Mouse (Mus musculus): ENCODE measurements around the gene Mycn.

Gene Mycn

DNA sequence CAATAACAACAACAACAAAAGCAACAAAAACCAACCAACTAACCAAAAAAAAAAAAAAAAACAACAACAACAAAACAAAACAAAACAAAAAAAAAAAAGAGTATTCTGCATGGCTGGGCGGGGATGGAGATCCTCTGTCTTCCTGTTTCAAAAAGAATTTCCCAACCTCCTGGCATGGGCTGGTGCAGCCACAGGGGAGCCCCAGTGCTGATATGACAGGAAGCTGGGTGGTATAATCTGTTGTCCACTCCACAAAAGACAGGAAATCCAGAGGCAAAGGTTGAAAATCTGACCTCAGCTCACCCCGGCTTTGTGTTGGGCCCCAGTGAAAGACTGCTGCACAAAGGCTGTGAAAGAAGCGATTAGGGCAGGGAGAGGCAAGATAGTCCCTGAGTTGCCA lies 17.3 kb downstream of the Mycn start:
- DNase-seq (ENCODE audit: low read depth, low spot score), result no peak

- no peak for DNase-seq (ENCODE audit: low read depth, low spot score)
These were observed 21.3 kb downstream of the Mycn start for GRCm38 (mm10) chr12:12920166-12921157.

- no peak for DNase-seq (ENCODE audit: low read depth, low spot score)
These were observed 25.4 kb downstream of the Mycn start for GRCm38 (mm10) chr12:12916298-12916697.

- no peak for DNase-seq (ENCODE audit: low read depth, low spot score)
These were observed 31.2 kb downstream of the Mycn start for GRCm38 (mm10) chr12:12910356-12910979.

GRCm38 (mm10) chr12:12909631-12910277 lies 32.0 kb downstream of the Mycn start:
- DNase-seq (ENCODE audit: low read depth, low spot score), result no peak

DNA sequence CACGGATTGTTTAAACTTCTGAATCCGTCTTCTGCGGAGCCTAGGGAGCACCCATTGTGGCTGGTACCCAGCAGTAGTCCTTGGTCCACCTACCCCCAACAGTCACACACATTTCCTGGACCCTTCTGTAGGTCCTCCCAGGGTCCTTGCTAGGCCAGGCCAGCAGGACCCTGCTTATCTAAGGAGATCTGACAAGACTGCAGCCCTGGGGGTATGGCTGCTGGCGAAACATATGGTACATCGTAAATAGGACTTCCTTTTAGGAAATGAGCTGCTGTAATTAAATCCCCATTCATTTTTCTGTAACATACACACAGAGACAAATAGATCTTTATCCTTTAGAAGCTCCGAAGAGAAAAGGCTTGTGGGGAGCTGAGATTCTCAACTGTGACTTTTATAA lies 34.9 kb downstream of the Mycn start:
- DNase-seq (ENCODE audit: low read depth, low spot score), result no peak

- no peak for DNase-seq (ENCODE audit: low read depth, low spot score)
These were observed 35.4 kb downstream of the Mycn start for GRCm38 (mm10) chr12:12906321-12906720.

GRCm38 (mm10) chr12:12905117-12905516 lies 36.6 kb downstream of the Mycn start:
- DNase-seq (ENCODE audit: low read depth, low spot score), result no peak

- DNase-seq (ENCODE audit: low read depth, low spot score), result peak; percentile 93
These were observed 37.2 kb downstream of the Mycn start for GRCm38 (mm10) chr12:12904512-12904953.

GRCm38 (mm10) chr12:12904086-12904485 lies 37.6 kb downstream of the Mycn start:
- DNase-seq (ENCODE audit: low read depth, low spot score), result no peak

GRCm38 (mm10) chr12:12902403-12902802 lies 39.3 kb downstream of the Mycn start:
- DNase-seq (ENCODE audit: low read depth, low spot score), result no peak

- no peak for DNase-seq (ENCODE audit: low read depth, low spot score)
These were observed 43.2 kb downstream of the Mycn start for GRCm38 (mm10) chr12:12898356-12899126.

GRCm38 (mm10) chr12:12893986-12894385 lies 47.7 kb downstream of the Mycn start:
- no peak for DNase-seq (ENCODE audit: low read depth, low spot score)

GRCm38 (mm10) chr12:12886191-12886889 lies 55.4 kb downstream of the Mycn start:
- no peak for DNase-seq (ENCODE audit: low read depth, low spot score)
